Mouse (Mus musculus): ENCODE measurements around the gene Tfdp1.

DNA sequence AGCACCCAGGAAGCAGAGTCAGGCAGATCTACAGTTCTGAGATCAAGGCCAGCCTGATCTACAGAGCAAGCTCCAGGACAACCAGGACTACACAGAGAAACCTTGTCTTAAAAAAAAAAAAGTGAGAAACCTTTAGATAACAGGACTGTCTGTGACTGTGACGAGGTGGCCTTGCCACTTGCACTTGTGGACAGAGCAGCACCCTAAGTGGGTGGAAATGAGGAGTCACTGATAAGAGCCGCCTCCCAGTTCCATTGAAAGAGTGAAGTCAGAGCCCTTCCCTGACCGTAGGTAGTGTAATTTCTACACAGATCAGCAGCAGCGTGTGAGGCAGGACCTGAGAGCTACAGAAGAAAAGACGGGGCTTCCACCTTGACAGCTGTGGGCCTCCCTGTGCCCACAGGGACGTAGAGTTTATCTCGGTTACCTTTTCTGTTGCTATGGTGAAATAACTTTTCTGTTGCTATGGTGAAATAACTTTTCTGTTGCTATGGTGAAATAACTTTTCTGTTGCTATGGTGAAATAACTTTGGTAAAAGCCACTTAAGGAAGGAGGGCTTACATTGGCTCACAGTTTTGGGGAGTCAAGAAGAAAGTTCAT lies 32.1 kb upstream of the Tfdp1 start:
- TF ChIP-seq POLR2A (IDR thresholded peaks at IDR 0.05; ENCODE audit: extremely low read depth, insufficient read depth, low read length) (no peak), CTCF (IDR thresholded peaks at IDR 0.05; ENCODE audit: extremely low read depth, insufficient read depth, low read length) (no peak)

Measured in cortical plate, adult 2 months (tissue).